Mouse (Mus musculus) thymus, adult 2 months (tissue): ENCODE measurements around the gene Bcl10. TPM values are rescaled to one million over a fixed set of nuclear protein-coding genes. Genes with fewer than 3 reads are reported as not detected.
"Not testable (repeated sequence)": the region's sequence is repeated elsewhere in the genome, so short reads cannot be mapped to it uniquely, and the experiment has no call there.

ENCODE experiments used
- DNase-seq: peaks from one replicate; pipeline ENCODE4 v3.0.0; 2021
- H3K27ac ChIP-seq: fragments of 200-500 bp; 2 replicates; pipeline ENCODE4 v1.5.1; 2012; ENCODE audit warnings: low read length, control low read depth; ENCODE audit not compliant: control insufficient read depth, insufficient read depth
- H3K27me3 ChIP-seq: fragments of 200-500 bp; 2 replicates; pipeline ENCODE4 v1.6.1; 2012; ENCODE audit warnings: mild to moderate bottlenecking, low read length, moderate library complexity, mixed read lengths; ENCODE audit not compliant: control insufficient read depth, insufficient read depth
- H3K36me3 ChIP-seq: fragments of 200-500 bp; 2 replicates; pipeline ENCODE4 v1.6.1; 2012; ENCODE audit warnings: mild to moderate bottlenecking, low read length, moderate library complexity; ENCODE audit not compliant: control insufficient read depth, insufficient read depth
- H3K4me1 ChIP-seq: fragments of 200-500 bp; replicated peaks from 2 replicates; pipeline ENCODE4 v1.6.1; 2012; ENCODE audit warnings: low read length; ENCODE audit not compliant: control insufficient read depth, insufficient read depth
- H3K4me3 ChIP-seq: fragments of 200-500 bp; 2 replicates; pipeline ENCODE4 v1.5.1; 2012; ENCODE audit warnings: mild to moderate bottlenecking, low read length, control low read depth, moderate library complexity; ENCODE audit not compliant: control insufficient read depth, insufficient read depth
- CTCF ChIP-seq: fragments of 200-500 bp; IDR thresholded peaks from 2 replicates; pipeline ENCODE4 v1.5.1; 2012; ENCODE audit warnings: mild to moderate bottlenecking, control low read depth, low read length, moderate library complexity, borderline replicate concordance; ENCODE audit not compliant: control insufficient read depth, poor library complexity, insufficient read depth; ENCODE audit errors: extremely low read depth
- POLR2A ChIP-seq: fragments of 200-500 bp; IDR thresholded peaks from 2 replicates; pipeline ENCODE4 v1.6.1; 2012; ENCODE audit warnings: mild to moderate bottlenecking, low read length, control low read depth, moderate library complexity; ENCODE audit not compliant: control insufficient read depth, poor library complexity, insufficient read depth; ENCODE audit errors: extremely low read depth
- WGBS: fragments of 180-500 bp; shearing (Covaris S2); methylation state at CpG from one replicate; pipeline ENCODE4 v1.1.7; 2018; 5-methylcytosine and 5-hydroxymethylcytosine counted together
- polyA plus RNA-seq: library from polyadenylated mRNA; depleted of rRNA; stranded (reverse); fragments of >200 nt; gene quantifications from 2 replicates; pipeline ENCODE4 v1.2.3, GENCODE M21; 2012; rRNA removed

Gene Bcl10
- 17.3 and 21.1 TPM in 2 replicates for polyA plus RNA-seq

DNA sequence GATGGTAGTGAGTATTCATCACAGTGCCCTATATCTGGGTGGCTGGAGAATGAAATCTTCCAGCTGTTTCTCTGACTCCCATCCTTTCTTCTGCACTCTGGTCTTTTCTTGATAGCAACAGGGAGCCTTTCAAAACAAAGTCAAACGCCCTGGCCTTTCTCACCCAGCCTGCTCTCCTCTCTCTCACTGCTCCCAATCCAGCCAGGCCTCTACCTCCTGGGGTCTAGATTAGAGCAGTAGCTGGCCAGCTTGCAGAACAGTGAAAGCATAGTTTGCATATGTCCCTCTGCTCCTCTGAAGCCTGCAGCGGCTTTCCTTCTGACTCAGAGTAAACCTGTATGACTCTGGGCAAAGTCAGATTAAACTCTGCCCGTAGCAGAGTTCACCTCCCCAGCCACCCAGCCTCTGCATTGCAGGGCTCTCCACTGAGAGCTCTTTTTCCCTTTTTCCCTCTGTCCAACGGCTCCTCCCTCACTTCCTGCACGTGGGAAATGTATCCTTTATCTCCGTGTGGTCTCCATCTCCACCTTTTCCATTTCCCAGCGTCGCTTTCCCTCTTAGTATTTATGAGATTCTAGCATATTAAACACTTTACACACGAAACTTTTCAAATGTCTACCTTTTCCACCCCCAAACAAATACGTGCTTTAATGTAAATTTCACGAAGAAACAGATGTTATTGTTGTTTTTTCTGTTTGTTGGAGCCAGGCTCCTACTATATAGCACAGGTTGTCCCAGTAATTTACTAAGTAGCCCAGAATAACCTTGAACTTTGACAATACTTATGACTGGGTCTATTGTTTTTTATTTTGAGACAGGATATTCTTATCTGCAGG, at the start of gene Bcl10:
Bcl10 (plus strand) TSS at position 786 of the 836 bp plus-strand sequence.
- H3K36me3 ChIP-seq = no peaks in the 10 kb centered on the region
- DNase-seq = no peak
- TF ChIP-seq CTCF (no peak), POLR2A (no peak)
- no peaks in the 10 kb centered on the region for H3K27me3 ChIP-seq
- H3K4me3 ChIP-seq = peak within 1 kb of the TSS; percentile 21; the same call in 1 of the 2 replicates
- WGBS = 86% methylated on average over 11 of the region's 11 CpGs
- peaks cover 6% of the 10 kb centered on the region for H3K4me1 ChIP-seq
- H3K27ac ChIP-seq = peak within 1 kb of the TSS; percentile 48

DNA sequence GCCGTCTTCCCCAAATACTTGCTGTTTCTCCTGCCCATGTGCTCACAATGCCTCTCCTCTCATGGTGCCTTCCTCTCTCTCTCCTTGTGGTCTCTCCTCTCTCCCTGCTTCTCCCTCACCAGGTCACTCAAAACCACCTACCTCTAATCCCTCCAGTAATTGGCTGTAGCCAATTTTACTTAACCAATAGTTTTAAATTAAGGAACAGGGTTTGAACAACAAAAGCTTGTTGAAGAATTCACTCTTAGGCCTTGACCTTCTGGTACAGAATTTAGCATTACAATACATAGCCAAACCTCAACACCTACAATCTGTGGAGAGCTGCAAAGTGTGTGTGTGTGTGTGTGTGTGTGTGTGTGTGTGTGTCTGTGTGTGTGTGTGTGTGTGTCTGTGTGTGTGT, 49.3 kb upstream of the Bcl10 start:
- TF ChIP-seq CTCF (no peak), POLR2A (no peak)
- no peak overlapping the region for H3K27ac ChIP-seq
- H3K36me3 ChIP-seq = no peaks in the 10 kb centered on the region
- H3K27me3 ChIP-seq = no peaks in the 10 kb centered on the region
- DNase-seq = no peak
- H3K4me3 ChIP-seq = no peak overlapping the region
- 100% methylated on average over 1 of the region's 1 CpGs for WGBS
- no peaks in the 10 kb centered on the region for H3K4me1 ChIP-seq

DNA sequence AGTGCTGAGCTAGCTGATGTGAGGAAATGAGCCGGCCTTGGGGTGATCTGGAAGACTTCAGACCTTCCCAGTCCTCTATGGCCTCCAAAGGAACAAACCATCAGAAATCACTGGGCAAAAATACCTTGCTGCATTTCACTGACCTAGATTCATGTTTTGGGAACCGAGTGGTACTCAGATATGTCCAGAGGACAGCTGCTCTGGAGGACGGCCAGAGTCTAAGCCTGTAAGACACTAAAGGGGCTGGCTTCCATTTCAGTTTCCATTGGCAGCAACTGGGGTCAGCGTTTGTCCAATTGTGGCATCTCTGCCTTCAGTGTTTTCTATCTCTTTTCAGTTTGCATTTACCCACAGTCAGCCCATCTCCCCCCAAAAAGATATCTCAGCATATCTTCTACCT, 48.5 kb upstream of the Bcl10 start:
- H3K36me3 ChIP-seq = no peaks in the 10 kb centered on the region
- TF ChIP-seq CTCF (no peak), POLR2A (no peak)
- DNase-seq = no peak
- no peak overlapping the region for H3K27ac ChIP-seq
- H3K4me1 ChIP-seq = no peaks in the 10 kb centered on the region
- WGBS = 94% methylated on average over 4 of the region's 4 CpGs
- no peak overlapping the region for H3K4me3 ChIP-seq
- H3K27me3 ChIP-seq = no peaks in the 10 kb centered on the region

DNA sequence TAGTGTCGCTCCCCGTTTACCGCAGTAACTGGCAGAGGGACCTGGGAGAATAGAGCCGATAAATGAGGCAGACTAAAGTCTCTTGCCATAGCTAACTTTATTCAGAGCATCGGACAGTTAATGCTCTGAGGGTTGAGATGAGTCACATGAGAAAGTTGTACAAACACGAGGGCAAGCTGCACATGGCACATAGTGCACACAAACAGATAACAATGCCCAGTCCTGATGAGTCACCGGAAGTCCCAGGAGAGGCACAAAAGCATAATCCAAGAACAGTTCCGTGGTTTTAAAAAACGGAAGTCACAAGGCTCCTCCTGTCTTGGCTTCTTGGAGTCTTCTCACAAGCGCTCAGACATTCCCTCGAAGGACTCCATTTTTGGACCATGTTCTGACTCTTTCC, 46.5 kb upstream of the Bcl10 start:
- H3K27me3 ChIP-seq = no peaks in the 10 kb centered on the region
- DNase-seq = no peak
- no peak overlapping the region for H3K4me3 ChIP-seq
- no peaks in the 10 kb centered on the region for H3K36me3 ChIP-seq
- H3K4me1 ChIP-seq = no peaks in the 10 kb centered on the region
- TF ChIP-seq POLR2A = no peak
- TF ChIP-seq CTCF = no peak
- WGBS = 74% methylated on average over 11 of the region's 11 CpGs
- H3K27ac ChIP-seq = no peak overlapping the region

DNA sequence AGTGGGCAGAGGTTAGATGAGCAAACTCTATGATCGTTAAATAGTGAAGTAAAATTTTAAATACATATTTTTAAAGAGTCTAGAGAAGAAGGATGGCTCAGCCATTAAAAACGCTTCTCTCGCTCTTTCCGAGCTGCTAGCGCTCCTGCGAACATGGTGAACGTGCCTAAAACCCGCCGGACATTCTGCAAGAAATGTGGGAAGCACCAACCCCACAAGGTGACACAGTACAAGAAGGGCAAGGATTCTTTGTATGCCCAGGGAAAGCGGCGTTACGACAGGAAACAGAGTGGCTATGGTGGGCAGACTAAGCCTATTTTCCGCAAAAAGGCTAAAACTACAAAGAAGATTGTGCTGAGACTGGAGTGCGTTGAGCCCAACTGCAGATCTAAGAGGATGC, 43.7 kb upstream of the Bcl10 start:
- not testable (repeated sequence) for H3K27ac ChIP-seq, DNase-seq, H3K4me1 ChIP-seq, H3K4me3 ChIP-seq, H3K27me3 ChIP-seq, H3K36me3 ChIP-seq
- 95% methylated on average over 14 of the region's 14 CpGs for WGBS

DNA sequence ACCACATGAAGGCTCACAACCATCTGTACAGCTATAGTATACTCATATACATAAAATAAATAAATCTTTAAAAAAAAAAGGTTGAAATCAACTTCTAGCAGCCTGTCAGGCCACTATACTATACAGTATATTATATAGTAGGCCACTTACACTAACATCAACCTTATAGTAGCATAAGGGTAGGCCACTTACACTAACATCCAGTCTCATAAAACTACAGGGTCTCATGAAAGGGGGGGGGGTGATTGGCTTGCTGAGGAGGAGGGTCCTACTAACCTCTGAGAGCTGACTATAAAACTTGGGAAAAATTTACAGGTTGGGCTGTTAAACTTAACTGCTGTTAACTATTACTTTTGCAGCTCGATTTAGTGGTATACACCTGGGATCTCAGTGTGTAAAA, 42.3 kb upstream of the Bcl10 start:
- no peaks in the 10 kb centered on the region for H3K4me1 ChIP-seq
- H3K27ac ChIP-seq = no peak overlapping the region
- DNase-seq = no peak
- no peaks in the 10 kb centered on the region for H3K27me3 ChIP-seq
- H3K36me3 ChIP-seq = no peaks in the 10 kb centered on the region
- TF ChIP-seq POLR2A = no peak
- TF ChIP-seq CTCF = no peak
- H3K4me3 ChIP-seq = no peak overlapping the region
- WGBS = 76% methylated on average over 1 of the region's 1 CpGs
